Mouse (Mus musculus) midbrain, embryonic 15.5 days (tissue): ENCODE measurements around the gene Cpeb3. TPM values are rescaled to one million over a fixed set of nuclear protein-coding genes. Genes with fewer than 3 reads are reported as not detected.

Experiments used
- ATAC-seq: fragments of 200-750 bp; cut with Nextera tagmentation; replicated peaks from 2 replicates; pipeline ENCODE4 v1.8.0; 2017; ENCODE audit warnings: moderate TSS enrichment
- H3K27ac ChIP-seq: fragments of 300-500 bp; sonication (generic); 2 replicates; pipeline ENCODE4 v1.5.1; 2015; ENCODE audit warnings: mild to moderate bottlenecking, inconsistent platforms
- H3K27me3 ChIP-seq: fragments of 300-500 bp; sonication (generic); replicated peaks from 2 replicates; pipeline ENCODE4 v1.6.1; 2015; ENCODE audit warnings: inconsistent platforms
- H3K36me3 ChIP-seq: fragments of 300-500 bp; sonication (generic); replicated peaks from 2 replicates; pipeline ENCODE4 v1.6.1; 2015; ENCODE audit warnings: inconsistent platforms
- H3K4me1 ChIP-seq: fragments of 300-500 bp; sonication (generic); 2 replicates; pipeline ENCODE4 v1.6.1; 2015; ENCODE audit warnings: inconsistent platforms
- H3K4me2 ChIP-seq: fragments of 300-500 bp; sonication (generic); 2 replicates; pipeline ENCODE4 v1.6.1; 2015; ENCODE audit warnings: inconsistent platforms, mild to moderate bottlenecking, moderate library complexity
- H3K4me3 ChIP-seq: fragments of 300-500 bp; sonication (generic); 2 replicates; pipeline ENCODE4 v1.5.1; 2015; ENCODE audit warnings: mild to moderate bottlenecking, inconsistent platforms
- H3K9ac ChIP-seq: fragments of 300-500 bp; sonication (generic); 2 replicates; pipeline ENCODE4 v1.6.1; 2015; ENCODE audit warnings: mild to moderate bottlenecking, inconsistent platforms
- H3K9me3 ChIP-seq: fragments of 300-500 bp; sonication (generic); 2 replicates; pipeline ENCODE4 v1.6.1; 2016; ENCODE audit warnings: inconsistent platforms
- WGBS: fragments of 180-500 bp; shearing (Covaris S2); methylation state at CpG from one replicate; pipeline ENCODE4 v1.1.7; 2015; ENCODE audit warnings: mixed read lengths; 5-methylcytosine and 5-hydroxymethylcytosine counted together
- polyA plus RNA-seq: library from polyadenylated mRNA; unstranded; fragments of >200 nt; fragmentation: Nextera tagmentation; extraction: Ambion mirVana; gene quantifications from 2 replicates; pipeline ENCODE4 v1.2.1, GENCODE M21; 2015

Cpeb3 gene
- polyA plus RNA-seq, 1 experiment from 2014 or later: 14.1 TPM

DNA sequence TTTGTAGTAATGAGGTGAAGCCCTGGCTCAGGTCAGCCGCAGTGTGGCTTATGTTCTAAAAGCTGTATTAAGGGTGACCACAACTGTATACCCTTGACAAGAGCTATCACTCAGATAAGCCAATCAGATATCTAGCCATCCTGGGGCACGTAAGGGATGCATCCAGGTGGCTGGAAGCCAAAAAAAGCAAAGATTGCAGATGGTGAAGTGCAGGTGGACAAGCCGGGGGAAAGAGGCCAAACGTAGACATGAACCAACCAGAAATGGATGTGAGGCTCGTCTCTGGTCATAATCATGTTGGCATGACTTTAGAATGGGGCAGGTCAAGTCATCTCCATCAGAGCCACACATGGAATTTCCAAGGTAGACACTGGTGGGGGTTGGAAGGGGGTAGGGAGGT lies 177.0 kb downstream of the Cpeb3 start:
- H3K9ac ChIP-seq: no peak overlapping the region
- H3K4me2 ChIP-seq: no peak overlapping the region
- no peaks in the 10 kb centered on the region for H3K4me1 ChIP-seq
- no peak overlapping the region for H3K4me3 ChIP-seq
- H3K36me3 ChIP-seq: no peaks in the 10 kb centered on the region
- no peak overlapping the region for H3K27ac ChIP-seq
- no peak for ATAC-seq
- H3K27me3 ChIP-seq: no peaks in the 10 kb centered on the region
- WGBS: 92% methylated on average over 5 of the region's 5 CpGs
- H3K9me3 ChIP-seq: no peaks in the 10 kb centered on the region

DNA sequence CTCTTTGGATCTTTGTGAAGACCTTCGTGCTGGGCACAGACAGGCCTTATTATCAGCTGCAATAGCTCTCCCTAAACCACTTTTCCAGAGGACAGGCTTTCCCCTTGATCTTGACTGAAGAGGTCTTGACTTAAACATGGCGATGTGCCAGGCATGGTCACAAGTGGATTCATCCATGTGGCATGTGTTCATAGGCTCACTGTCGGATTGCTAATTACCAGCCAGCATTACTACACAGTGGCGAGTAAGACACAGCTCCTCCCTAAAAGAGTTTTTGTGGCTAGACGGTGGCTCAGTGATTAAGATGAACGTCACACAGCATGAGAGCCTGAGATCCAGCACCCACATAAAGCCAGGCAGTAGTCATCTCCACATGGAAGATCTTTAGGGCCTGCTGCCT lies 178.6 kb downstream of the Cpeb3 start:
- ATAC-seq: no peak
- Histone ChIP-seq H3K4me1 (no peaks in the 10 kb centered on the region), H3K27me3 (no peaks in the 10 kb centered on the region), H3K27ac (no peak overlapping the region), H3K9ac (no peak overlapping the region), H3K4me2 (no peak overlapping the region), H3K36me3 (no peaks in the 10 kb centered on the region), H3K9me3 (no peaks in the 10 kb centered on the region), H3K4me3 (no peak overlapping the region)
- 67% methylated on average over 6 of the region's 6 CpGs for whole genome bisulfite sequencing

DNA sequence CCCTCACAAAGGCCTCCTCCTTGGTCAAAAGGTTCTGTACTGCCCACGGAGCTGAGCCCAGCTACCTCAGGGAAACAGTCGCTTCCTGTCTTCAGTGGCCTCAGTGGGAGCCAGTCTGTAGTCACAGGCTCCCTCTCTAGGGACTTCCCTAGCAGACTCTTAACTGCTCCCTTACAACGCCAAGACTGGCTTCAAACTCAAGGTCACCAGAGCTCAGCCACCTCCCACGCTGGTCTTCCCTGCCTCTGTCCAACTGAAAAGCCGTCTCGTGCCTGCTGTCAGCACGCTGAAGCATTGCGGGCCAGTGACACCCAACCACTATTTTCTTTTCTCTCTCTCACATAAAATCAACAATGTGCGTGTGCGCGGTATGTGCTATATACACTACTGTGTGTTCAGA lies 182.0 kb downstream of the Cpeb3 start:
- H3K27me3 ChIP-seq: no peaks in the 10 kb centered on the region
- WGBS: 84% methylated on average over 11 of the region's 11 CpGs
- H3K4me1 ChIP-seq: no peaks in the 10 kb centered on the region
- no peak overlapping the region for H3K4me2 ChIP-seq
- no peak overlapping the region for H3K27ac ChIP-seq
- no peak overlapping the region for H3K4me3 ChIP-seq
- no peaks in the 10 kb centered on the region for H3K9me3 ChIP-seq
- ATAC-seq: no peak
- H3K9ac ChIP-seq: no peak overlapping the region
- no peaks in the 10 kb centered on the region for H3K36me3 ChIP-seq

DNA sequence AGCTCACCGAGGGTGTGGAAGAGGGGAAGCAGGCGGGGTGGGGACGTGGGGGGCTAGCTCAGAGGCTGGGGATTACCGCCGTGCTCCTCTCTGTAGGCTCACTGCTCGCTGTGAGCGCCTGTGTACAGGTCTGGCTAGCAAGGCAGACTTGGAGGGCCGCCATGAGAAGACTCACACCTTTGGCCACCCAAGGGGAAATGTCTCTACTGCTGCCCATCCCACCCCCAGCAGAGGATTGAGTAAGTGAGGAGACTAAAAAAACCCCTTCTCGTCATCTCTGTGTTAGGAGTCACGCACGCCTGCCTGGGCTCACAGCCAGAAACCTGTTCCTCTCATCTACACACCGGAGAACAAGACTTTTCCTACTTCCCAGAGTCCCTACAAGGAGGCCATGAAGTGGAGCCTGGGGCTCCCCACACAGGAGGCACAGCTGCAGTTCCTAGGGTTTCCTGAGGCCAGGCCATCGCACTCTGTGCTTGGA lies 182.5 kb downstream of the Cpeb3 start:
- H3K4me1 ChIP-seq: no peaks in the 10 kb centered on the region
- H3K4me3 ChIP-seq: no peak overlapping the region
- ATAC-seq: no peak; the same call in 1 of the 2 replicates
- H3K9ac ChIP-seq: no peak overlapping the region
- no peaks in the 10 kb centered on the region for H3K36me3 ChIP-seq
- no peaks in the 10 kb centered on the region for H3K27me3 ChIP-seq
- 79% methylated on average over 13 of the region's 13 CpGs for WGBS
- H3K27ac ChIP-seq: no peak overlapping the region
- H3K9me3 ChIP-seq: no peaks in the 10 kb centered on the region
- no peak overlapping the region for H3K4me2 ChIP-seq

DNA sequence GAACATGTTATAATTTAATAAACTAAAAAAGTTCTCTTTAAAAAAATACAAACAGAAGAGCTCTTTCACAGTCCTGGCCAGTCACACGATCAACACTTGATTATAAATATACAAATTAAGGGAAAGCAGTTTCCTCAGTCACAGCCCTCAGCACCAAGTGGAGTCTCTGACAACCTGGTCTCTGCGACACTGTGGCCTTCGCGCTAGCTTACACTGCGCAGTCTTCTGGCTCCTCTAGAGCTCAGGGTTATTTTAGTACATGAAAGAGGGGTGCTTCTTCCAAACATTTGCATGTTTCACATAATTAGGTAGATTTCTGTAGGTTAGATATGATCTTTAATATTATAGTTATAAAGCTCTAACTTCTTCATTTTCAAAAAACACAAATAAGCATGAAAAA lies 186.3 kb downstream of the Cpeb3 start:
- ATAC-seq: no peak
- H3K9ac ChIP-seq: no peak overlapping the region
- WGBS: 86% methylated on average over 5 of the region's 5 CpGs
- no peak overlapping the region for H3K4me3 ChIP-seq
- H3K4me2 ChIP-seq: no peak overlapping the region
- H3K4me1 ChIP-seq: peaks cover 6% of the 10 kb centered on the region; the same call in 1 of the 2 replicates
- no peaks in the 10 kb centered on the region for H3K36me3 ChIP-seq
- no peak overlapping the region for H3K27ac ChIP-seq
- H3K27me3 ChIP-seq: no peaks in the 10 kb centered on the region
- no peaks in the 10 kb centered on the region for H3K9me3 ChIP-seq

DNA sequence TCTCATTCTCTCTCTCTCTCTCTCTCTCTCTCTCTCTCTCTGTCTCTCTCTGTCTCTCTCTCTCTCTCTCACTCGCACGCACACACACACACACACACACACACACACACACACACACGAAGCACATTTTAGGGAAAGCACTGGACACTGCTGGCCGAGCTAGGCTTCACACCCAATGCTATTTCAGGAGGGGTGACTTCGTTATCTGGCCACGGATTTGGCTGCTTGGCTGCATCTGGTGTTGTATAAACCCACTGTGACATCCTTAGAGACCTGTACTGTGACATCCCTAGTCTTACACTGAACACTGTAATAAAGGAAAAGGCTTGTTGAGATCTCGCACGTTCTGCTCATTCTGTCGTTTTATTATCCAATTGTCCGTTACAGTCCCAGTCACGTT lies 187.4 kb downstream of the Cpeb3 start:
- Histone ChIP-seq H3K4me1 (peaks cover 6% of the 10 kb centered on the region; the same call in 1 of the 2 replicates), H3K4me3 (no peak overlapping the region), H3K9ac (no peak overlapping the region), H3K36me3 (no peaks in the 10 kb centered on the region), H3K27ac (no peak overlapping the region), H3K9me3 (0 out of 2 replicates have a peak, but pooled peaks cover 2% of the 10 kb centered on the region), H3K4me2 (no peak overlapping the region), H3K27me3 (no peaks in the 10 kb centered on the region)
- 75% methylated on average over 11 of the region's 11 CpGs for WGBS
- ATAC-seq: no peak

DNA sequence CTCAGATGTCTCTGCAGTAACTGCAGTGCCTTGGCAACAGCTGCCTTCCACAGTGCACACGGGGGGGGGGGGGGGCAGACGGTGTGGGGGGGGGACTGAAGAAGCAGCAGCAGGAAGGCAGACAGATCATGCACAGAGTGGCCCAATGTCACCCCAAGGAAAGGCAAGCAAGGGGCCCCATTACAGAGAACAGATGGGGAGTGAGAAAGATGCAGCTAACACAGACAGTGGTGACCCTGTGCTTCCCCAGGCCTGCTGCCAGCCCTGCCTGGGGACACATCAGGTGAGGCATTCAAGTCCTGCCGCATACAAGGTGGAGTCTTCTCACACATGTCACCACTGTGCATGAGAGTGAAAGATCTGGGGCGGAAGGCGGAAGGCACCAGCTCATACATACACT lies 187.9 kb downstream of the Cpeb3 start:
- Histone ChIP-seq H3K9me3 (peaks cover 6% of the 10 kb centered on the region; the same call in 1 of the 2 replicates), H3K4me2 (no peak overlapping the region), H3K27ac (no peak overlapping the region), H3K27me3 (no peaks in the 10 kb centered on the region), H3K4me3 (no peak overlapping the region), H3K4me1 (peaks cover 6% of the 10 kb centered on the region; the same call in 1 of the 2 replicates), H3K9ac (no peak overlapping the region), H3K36me3 (no peaks in the 10 kb centered on the region)
- WGBS: 65% methylated on average over 5 of the region's 5 CpGs
- ATAC-seq: no peak

DNA sequence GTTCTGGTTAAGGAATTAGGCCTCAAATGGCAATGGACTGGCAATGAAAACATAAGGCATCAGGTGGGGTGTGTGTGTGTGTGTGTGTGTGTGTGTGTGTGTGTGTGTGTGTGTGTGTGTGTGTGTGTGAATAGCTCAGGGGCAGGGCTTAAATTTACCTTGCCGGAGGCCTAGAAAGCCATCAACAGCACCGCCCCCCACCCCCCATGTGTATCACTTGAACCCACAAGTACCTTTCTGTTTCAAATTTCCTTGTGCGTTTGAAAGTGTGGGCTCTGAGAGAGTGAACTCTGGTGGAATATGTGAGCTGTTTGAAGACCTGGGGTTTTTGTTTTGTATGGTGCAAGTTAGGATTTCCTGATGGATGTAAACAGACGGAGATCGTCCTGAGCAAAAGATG lies 189.5 kb downstream of the Cpeb3 start:
- Histone ChIP-seq H3K4me1 (peaks cover 6% of the 10 kb centered on the region; the same call in 1 of the 2 replicates), H3K4me2 (peak overlapping the region; percentile 50), H3K9me3 (peaks cover 6% of the 10 kb centered on the region; the same call in 1 of the 2 replicates), H3K4me3 (peak overlapping the region; percentile 34), H3K36me3 (0 out of 2 replicates have a peak, but pooled peaks cover 2% of the 10 kb centered on the region), H3K9ac (peak overlapping the region; percentile 22; the same call in 1 of the 2 replicates), H3K27ac (no peak overlapping the region), H3K27me3 (no peaks in the 10 kb centered on the region)
- 58% methylated on average over 5 of the region's 5 CpGs for WGBS
- ATAC-seq: 0 out of 2 replicates have a peak, but pooled peaks have one; percentile 3

DNA sequence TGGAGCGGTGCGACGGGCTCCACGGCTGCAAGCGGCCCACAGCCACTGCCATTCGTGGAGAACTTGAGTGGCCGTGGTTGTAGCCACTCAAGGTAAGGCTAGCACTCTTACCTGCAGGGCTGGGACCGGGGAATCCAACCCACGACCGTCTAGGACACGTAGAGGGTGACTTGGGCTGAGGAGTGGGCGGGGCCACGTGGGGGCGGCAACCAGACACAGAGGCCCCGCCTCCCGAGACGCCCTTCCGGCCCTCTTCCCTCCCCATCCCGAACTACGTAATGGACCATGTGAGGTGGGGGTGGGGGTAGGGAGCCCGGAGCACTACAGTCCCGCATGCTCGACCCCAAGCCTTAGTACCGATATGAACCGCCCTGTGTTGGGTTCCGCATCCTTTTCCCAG lies 190.0 kb downstream of the Cpeb3 start:
- Histone ChIP-seq H3K36me3 (0 out of 2 replicates have a peak, but pooled peaks cover 2% of the 10 kb centered on the region), H3K4me3 (peak overlapping the region; percentile 34), H3K4me2 (peak overlapping the region; percentile 50), H3K4me1 (peaks cover 6% of the 10 kb centered on the region; the same call in 1 of the 2 replicates), H3K27me3 (no peaks in the 10 kb centered on the region), H3K9me3 (peaks cover 6% of the 10 kb centered on the region; the same call in 1 of the 2 replicates), H3K9ac (peak overlapping the region; percentile 22; the same call in 1 of the 2 replicates), H3K27ac (no peak overlapping the region)
- 3% methylated on average over 26 of the region's 26 CpGs for WGBS
- ATAC-seq: peak; percentile 93

DNA sequence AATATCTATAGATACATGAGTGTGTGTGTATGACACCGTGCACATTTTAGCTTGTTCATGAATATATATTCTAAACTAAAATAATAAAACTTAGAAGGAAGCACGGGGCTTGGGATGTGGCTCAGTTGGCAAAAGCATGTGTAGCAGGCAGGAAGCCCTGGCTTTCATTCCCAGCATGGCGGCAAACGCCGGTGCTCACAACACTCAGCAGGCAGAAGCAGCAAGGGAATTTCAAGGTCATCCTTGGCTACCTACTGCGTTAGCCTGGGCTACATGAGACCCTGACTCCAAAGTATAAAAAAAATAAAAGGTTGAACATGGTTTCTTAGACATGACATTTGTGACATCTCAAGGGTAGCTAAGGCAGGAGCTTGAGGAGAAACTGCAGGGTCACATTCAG lies 191.5 kb downstream of the Cpeb3 start:
- H3K27me3 ChIP-seq: no peaks in the 10 kb centered on the region
- 90% methylated on average over 6 of the region's 6 CpGs for WGBS
- no peak overlapping the region for H3K4me2 ChIP-seq
- H3K36me3 ChIP-seq: peaks cover 7% of the 10 kb centered on the region
- H3K4me3 ChIP-seq: no peak overlapping the region
- H3K27ac ChIP-seq: no peak overlapping the region
- H3K4me1 ChIP-seq: peaks cover 6% of the 10 kb centered on the region; the same call in 1 of the 2 replicates
- H3K9me3 ChIP-seq: peaks cover 6% of the 10 kb centered on the region; the same call in 1 of the 2 replicates
- no peak for ATAC-seq
- H3K9ac ChIP-seq: no peak overlapping the region

DNA sequence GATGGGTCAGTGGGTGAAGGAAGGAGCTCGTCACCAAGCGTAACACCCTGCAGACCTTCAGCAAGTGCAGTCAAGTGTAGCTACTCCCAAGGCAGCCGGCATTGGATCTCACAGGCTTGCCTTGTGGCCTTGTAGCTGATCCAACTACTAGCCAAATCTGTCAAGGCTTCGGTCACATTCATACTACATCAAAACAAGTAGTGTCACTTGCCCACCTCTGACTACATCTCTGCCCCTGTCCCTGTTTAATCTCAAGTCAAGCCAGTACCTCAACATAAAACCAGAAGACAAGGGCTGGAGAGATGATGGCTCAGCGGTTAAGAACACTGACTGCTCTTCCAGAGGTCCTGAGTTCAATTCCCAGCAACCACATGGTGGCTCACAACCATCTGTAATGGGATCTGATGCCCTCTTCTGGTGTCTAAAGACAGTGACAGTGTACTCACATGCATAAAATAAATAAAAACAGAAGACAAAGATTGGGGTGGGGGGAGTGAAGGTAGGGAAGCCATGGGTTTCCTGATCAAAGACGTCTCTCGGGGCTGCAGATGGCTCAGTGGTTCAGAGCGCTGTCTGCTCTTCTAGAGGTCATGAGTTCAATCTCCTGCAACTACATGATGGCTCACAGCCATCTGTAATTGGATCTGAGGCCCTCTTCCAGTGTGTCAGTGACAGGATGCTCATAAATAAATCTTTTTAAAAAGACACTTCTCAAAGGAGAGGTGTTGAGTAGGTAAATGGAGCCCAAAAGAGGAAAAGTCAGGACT lies 194.0 kb downstream of the Cpeb3 start:
- peaks cover 22% of the 10 kb centered on the region for H3K36me3 ChIP-seq
- no peak for ATAC-seq
- H3K4me3 ChIP-seq: no peak overlapping the region
- H3K4me2 ChIP-seq: no peak overlapping the region
- H3K27me3 ChIP-seq: no peaks in the 10 kb centered on the region
- no peak overlapping the region for H3K27ac ChIP-seq
- H3K9me3 ChIP-seq: peaks cover 6% of the 10 kb centered on the region; the same call in 1 of the 2 replicates
- WGBS: 94% methylated on average over 8 of the region's 8 CpGs
- peaks cover 6% of the 10 kb centered on the region; the same call in 1 of the 2 replicates for H3K4me1 ChIP-seq
- H3K9ac ChIP-seq: no peak overlapping the region

DNA sequence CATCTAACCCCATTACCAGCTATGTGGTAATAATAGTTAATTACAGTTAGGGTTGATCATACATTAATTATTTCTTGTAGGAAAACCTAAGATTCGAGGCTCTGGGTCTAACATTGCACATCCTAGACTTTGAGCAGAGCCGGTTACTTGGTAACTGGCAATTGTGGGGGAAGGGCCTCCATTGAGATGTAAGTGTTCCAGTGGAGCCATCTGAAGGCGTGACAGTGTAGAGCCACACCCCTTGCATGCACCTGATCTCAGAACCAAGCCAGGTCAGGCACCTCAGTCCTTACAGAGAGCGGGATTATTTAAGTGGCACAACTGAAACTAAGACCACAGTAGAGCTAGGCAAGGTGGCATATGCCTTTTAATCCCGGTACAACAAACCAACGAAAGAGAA lies 194.9 kb downstream of the Cpeb3 start:
- H3K9ac ChIP-seq: no peak overlapping the region
- 94% methylated on average over 6 of the region's 6 CpGs for WGBS
- peaks cover 3% of the 10 kb centered on the region; the same call in 1 of the 2 replicates for H3K4me1 ChIP-seq
- H3K27ac ChIP-seq: no peak overlapping the region
- no peak for ATAC-seq
- H3K27me3 ChIP-seq: no peaks in the 10 kb centered on the region
- peaks cover 28% of the 10 kb centered on the region for H3K36me3 ChIP-seq
- peaks cover 6% of the 10 kb centered on the region; the same call in 1 of the 2 replicates for H3K9me3 ChIP-seq
- no peak overlapping the region for H3K4me2 ChIP-seq
- no peak overlapping the region for H3K4me3 ChIP-seq
